Mouse (Mus musculus) layer of hippocampus, postnatal 36 days (tissue): ENCODE results near the gene Npr1. TPM values are rescaled to one million over a fixed set of nuclear protein-coding genes. Genes with fewer than 3 reads are reported as not detected.

ENCODE experiments used
- DNase-seq, 2 experiments: peaks; one replicate each; pipeline ENCODE4 v3.0.0; 2022
- total RNA-seq, 2 experiments: library from RNA; stranded (reverse); gene quantifications; 2 replicates each; pipeline ENCODE4 v1.2.3; 2021

Gene Npr1
- 1 to 10 TPM; 4.6 to 6.1 TPM for total RNA-seq

DNA sequence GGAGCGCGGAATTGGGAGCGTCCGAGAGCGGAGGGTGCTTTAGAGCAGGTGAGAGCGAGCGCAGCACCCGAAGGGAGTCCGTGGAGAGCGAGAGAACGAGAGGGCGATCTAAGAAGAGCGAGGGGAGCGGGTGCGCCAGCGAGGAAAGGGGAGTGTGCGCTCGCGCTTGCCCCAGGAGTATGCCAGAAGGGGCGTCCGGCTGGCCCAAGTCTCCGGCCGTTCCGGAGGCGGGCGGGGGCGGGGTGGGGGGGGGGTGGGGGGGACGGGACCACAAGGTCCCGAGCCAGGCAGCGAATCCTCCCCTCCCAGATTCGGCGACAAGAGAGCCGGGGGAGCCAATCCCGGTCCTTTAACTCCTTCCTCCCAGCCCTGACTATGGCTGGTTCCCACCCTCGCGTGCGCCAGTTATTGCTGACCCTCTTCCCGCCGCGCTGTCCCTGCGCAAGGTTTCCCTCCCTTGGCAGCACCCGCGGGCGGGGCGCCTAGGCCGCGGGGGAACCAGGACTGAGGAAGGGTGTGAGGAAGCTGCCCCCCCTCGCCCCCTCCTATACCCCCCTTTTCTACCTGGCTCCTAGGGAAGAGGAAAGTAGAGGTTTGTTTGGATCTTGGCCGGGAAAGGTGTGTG lies at the start of gene Npr1:
Npr1 (minus strand) TSS at position 181 of the 625 bp plus-strand sequence.
- DNase-seq, result no peak

DNA sequence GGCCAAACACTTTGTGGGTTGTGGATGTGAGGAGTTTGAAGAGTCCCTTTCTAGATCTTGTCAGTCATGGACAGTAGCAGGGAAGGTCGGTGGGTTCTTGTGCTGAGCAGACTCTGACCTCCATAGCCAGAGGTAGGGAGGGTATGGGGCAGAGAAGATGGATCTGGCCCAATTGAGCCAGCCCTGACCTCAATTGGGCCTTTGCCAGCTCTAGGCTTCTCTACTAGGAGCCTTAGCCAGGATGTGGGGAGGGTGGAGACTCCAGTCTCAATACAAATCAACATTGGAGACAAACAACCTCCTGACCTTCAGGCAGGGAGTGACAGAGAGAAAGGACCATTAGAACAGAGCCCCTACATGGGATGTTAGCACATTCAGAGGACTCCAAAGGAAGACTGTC lies 49.6 kb upstream of the Npr1 start:
- no peak for DNase-seq

GRCm38 (mm10) chr3:90514691-90515090 lies 49.0 kb upstream of the Npr1 start:
- no peak for DNase-seq

- peak; percentile 40 to 44 for DNase-seq
Measured at GRCm38 (mm10) chr3:90513796-90514590, 48.3 kb upstream of the Npr1 start, which contains the start of the genes S100a1 and S100a13. Gene S100a1 (minus strand): TSS chr3:90514392. Gene S100a13 (plus strand): TSS chr3:90514435.

- no peak for DNase-seq
Measured at GRCm38 (mm10) chr3:90512948-90513642, 47.4 kb upstream of the Npr1 start.

GRCm38 (mm10) chr3:90512276-90512675 lies 46.6 kb upstream of the Npr1 start:
- no peak for DNase-seq

GRCm38 (mm10) chr3:90509747-90510123 lies 44.1 kb upstream of the Npr1 start:
- DNase-seq, result no peak

DNA sequence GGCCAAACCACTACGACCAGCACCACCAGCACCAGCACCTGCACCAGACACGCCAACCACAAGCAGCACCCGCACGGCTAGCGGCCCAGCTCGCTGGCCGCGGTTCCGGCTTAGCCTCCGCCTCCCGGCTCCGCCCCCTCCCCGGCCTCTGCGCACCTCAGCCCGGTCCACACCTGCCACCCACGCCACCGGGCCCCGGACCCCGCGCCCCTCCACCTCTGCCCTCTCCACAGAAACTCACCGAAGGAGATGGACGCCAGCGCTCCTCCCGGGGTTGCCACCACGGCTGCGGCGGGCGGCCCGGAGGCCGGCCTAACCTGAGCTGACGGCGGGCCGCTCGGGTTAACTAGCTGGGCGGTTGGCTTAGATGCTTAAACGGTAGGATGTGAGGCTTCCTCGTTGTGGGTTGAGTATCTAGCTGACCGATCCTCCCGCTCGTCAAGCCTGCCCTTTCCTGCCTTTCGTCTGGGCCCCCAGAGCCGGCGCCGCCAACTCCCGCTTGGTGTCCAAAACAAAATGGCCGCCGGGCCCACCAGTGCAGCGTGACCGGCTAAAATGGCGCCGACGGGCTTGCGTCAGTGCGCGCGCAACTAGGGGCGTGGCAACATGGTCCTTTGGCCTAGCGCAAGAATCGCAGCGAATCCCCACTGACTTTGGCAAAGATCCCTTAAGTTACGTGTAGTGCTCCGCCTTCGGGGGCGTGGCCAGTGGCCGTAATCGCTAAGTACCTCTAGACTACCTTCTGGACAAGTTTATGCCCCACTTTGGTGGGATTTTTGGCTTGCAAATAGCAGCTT lies 43.5 kb upstream of the Npr1 start, which contains the start of gene Chtop:
Chtop (minus strand) TSS at position 549 of the 797 bp plus-strand sequence.
- peak; percentile 98 to 99 for DNase-seq

- no peak for DNase-seq
Measured at GRCm38 (mm10) chr3:90508287-90508949, 42.8 kb upstream of the Npr1 start.

GRCm38 (mm10) chr3:90506362-90506761 lies 40.7 kb upstream of the Npr1 start:
- DNase-seq, result no peak

DNA sequence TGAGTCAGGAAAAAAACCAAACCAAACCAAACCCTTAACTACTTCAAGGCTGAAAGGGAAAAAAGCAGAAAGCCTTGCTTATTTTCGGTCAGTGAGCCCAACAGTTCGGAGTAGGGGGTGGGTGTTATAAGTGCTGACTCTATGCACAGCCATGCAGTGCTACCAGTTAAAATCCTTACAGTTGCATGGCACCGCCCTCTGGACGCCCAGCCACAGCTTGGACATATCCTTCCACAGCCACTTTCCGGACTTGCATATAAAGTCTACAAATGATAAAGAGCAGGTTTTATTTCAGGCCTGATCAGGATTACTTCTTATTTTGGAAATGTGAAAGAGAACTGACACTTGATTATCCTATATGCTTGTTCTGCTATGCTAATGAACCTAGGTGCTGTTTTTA lies 39.5 kb upstream of the Npr1 start:
- DNase-seq, result no peak

DNA sequence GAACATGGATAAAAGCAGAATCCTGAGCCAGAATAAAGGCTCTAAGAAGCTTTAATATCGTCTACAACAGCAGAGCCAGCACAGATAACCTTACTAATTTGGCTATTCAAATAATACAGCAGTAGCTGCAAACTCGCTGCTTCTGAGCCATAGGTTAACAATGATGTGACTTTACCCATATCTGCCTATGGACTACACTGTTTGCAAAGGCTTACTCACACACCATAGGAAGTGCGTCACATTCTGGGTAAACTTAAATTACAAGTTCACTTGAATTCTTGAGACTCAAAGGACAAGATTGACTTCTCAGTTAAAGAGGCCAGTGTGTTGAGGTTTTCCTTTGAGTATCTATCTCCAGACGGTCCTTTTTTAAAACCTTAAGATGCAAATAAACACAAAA lies 37.8 kb upstream of the Npr1 start:
- DNase-seq, result no peak

DNA sequence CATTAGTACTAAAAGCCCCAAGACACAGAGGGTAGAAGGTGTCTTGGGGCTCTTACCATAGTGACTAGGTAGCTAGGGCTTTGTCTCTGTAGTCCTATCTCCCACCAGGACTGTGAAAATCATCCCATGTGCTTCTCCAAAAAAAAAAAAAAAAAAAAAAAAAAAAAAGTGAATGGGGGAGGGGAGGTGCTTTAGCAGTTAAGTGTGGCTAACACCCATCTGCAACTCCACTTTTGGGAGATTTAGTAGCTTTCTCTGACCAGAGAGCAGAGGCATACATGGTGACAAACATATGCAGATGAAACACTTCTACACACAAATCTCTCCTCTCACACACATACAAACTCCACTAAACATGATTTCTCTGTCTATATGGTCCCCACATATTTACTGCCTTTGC lies 31.9 kb upstream of the Npr1 start:
- no peak for DNase-seq

- DNase-seq, result no peak
Measured at GRCm38 (mm10) chr3:90495850-90496525, 30.3 kb upstream of the Npr1 start.

DNA sequence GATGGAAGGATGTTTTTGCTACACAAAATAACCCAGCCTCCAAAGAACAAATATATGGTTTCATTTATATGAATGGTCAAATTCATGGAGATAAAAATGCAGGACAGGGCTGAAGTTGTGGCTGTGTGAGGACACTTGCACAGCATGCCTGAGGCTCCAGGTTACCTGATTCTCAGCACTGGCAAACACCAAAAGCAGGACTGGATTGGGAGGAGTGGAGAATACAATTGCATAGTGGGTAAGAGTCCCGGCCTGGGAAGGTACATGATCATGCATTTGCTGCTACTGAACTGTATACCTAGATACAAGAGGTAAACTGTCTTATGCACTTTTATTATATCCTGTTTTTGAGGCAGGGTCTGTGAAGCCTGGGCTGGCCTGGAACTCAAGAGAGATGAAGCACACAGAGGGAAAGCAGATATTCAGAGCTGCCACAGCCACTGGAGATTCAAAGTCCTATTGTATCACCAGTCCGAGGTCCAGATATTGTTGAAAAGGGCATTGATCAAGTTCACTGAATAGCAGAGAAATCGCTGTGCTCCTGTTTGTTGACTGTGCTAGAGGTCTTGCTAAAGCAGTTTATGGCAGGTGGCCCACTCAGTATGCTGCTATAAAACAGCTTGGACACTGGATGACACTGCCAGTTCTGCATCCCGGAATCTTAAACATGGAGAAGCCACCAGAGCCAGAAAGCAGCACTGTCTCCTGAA lies 28.3 kb upstream of the Npr1 start:
- no peak for DNase-seq

DNA sequence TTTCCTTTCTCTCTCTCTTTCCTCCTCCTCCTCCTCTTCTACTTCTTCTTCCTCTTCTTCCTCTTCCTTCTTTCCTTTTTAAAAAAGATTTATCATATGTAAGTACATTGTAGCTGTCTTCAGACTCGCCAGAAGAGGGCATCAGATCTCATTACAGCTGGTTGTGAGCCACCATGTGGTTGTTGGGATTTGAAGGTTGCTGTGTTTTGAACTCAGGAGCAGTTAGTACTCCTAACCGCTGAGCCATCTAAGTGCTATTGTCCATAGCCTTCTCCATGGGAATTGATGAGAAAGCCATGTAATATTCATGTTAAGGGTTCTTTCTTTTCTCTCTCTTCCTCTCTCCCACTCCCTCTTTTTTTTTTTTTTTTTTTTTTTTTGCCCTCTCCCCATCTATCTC lies 25.7 kb upstream of the Npr1 start:
- DNase-seq, result peak in 1 of 2 experiments; percentile 26

DNA sequence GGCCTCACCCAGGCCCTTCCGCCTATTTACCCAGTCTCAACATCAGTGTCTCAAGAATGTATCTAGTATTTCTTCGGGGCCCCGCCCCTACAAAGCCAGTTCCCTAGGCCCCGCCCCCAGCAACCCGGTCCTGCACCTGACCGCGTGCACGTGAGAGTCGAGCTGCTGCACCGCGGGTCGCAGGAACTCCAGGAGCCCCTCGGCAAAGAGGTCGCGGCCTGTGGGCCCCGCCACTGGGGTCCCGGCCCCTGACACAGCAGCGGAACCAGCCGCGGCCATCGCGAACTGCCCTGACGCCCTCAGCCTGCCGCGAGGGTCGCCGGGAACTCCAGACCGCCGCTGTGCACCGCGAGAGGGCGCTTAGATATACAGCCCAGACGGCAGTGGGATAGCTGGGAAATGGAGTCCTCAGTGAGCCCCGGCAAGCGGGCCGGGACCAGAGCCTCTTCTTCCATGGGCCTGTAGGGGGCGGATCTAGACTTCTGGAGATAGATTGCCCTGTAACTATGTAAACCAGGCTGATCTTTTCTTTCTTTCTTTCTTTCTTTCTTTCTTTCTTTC lies 25.1 kb upstream of the Npr1 start, which contains the start of gene Snapin:
Snapin (minus strand) TSS at position 338 of the 561 bp plus-strand sequence.
- peak; percentile 94 to 95 for DNase-seq

DNA sequence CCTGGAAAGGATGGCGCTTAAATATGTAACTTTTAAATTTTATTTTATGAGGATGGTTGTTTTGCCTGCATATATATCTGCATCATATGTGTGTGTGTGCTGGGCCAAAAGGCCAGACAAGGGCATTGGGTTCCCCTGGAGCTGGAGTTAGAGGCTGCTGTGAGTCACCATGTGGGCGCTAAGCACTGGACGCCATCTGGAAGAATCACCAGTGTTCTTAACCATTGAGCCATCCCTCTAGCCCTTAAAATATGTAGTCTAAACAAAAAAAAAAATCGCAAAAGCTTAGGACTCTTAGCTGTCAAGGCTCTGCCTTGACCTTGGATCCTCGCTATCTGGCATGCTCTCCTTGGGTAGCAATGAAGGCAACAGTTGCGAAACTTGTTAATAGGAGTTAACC lies 22.9 kb upstream of the Npr1 start:
- DNase-seq, result no peak

GRCm38 (mm10) chr3:90486998-90487397 lies 21.3 kb upstream of the Npr1 start:
- DNase-seq, result no peak
